Mouse (Mus musculus) layer of hippocampus, adult 11-12 months (tissue): ENCODE results near the gene Card11.
A peak's percentile ranks its signal among the peaks of the same experiment; 100 is the strongest.

ENCODE experiments used
- DNase-seq: peaks from one replicate; pipeline ENCODE4 v3.0.0; 2022; ENCODE audit warnings: low spot score

Card11 gene

DNA sequence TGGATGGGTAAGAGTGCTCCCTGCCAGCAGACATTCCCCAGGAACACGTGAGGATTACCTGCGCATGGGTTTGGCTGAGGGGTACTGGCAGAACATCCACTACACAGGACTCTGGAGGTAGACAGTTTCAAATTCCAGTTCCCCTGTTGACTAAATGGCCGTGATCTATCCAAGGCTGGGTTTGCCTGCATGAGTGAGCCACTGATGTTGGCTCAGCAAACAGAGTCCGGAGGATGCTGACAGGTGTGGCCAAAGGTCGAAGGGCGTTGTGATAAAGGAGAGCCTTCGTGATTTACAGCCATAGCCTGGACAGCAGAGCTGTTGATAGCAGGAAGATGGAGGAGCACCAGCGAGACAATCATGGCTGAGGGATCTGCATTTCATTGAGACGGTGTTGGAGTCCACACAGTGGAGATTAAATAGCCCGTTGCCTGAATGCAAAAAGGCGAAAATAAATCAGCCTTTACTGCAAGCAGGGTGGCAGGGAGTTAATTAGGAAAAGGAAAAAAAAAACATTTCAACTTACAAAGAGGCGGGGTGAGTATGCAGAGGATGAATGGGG is 147.9 kb downstream of the Card11 start:
- DNase-seq: no peak

DNA sequence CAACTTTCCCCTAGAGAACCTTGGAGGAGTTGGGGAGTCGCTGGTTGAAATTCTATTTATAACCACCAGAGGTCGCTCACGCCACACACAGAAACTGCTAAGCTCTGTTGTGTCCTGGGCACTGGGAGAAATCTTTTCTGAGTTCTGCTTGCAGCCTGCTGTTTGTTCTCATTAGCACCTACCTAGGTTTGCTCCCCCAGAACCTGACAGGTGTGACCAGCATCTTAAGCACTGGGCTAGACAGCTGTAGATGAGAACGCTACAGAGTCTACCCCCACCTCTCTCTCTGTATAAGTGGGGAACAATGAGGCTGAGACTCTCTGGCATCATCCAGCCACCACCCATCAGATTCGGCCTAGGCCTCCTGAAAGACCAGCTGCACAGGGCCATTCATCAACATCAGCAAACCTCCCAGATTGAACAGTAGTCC is 153.1 kb downstream of the Card11 start:
- peak; percentile 54 for DNase-seq

DNA sequence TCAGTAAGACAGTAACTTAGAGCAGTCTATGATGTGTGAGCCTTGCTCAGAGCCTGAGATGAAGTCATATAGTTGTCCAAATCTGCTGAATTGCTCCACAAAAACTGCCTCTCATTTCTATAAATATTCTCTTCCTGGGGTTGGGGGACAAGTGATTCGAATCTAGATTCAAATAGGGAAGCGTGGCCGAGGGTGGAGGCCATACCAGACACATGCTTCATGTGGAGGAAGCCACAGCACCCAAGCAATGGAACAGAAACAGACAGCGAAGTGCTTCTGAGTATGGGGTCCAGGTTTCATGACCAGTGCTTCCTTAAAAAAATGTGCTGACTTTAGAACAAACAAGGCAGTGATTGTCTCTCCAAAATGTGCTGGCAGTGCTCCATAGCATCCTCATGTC is 158.4 kb downstream of the Card11 start:
- DNase-seq: no peak

DNA sequence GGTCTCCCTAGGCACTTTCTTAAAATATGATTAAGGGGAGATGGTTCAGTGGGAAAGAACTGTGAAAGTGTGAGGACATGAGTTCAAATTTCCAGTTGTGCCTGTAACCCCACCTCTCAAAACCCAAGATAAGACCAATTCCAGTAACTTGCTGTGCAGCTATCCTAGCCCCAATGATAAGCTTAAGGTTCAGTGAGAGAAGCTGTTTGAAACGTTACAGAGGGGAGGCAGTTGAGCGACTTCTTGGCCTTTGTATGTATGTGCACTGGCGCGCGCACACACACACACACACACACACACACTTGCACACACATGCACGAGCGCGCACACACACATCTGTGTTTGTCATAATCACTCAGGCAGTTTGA is 169.3 kb downstream of the Card11 start:
- DNase-seq: no peak

DNA sequence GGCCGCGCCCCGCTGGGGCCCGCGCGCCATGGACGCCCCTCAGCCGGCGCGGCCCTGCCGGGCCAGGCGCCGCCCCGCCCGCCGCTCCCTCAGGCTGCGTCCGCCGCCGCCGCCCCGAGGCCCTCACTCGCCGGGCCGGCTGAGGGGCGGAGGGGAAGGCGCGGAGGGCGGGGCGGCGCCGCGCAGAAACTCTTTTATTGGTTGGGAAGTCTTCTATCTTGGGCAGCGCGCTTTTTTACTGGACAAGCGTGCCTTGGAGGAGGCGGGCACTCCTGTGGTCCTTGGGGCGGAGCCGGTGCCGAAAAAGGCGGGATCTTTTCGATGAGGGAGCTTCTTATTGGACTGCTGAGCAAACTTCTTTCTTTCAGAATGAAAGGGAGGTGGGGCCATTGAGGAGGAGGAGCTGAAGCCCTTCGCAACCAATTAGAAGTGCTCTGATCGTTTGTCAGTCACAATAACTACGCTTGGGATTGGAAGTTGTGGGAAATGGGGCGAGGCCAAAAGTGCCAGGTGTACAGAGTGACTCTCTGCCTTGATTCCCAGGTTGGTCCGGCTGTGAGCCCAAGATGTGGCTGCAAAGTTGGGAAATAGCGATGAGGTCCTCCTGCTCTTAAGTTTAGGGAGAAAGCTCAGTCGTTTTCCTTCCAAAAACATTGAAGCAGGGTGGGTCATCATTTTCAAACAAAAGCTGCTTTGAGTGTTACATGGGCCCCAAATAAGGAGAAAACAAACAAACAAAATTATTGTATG is 169.9 kb downstream of the Card11 start, which contains the start of gene Gna12:
Gna12 (minus strand) TSS at position 118 of the 750 bp plus-strand sequence.
- peak; percentile 98 for DNase-seq

DNA sequence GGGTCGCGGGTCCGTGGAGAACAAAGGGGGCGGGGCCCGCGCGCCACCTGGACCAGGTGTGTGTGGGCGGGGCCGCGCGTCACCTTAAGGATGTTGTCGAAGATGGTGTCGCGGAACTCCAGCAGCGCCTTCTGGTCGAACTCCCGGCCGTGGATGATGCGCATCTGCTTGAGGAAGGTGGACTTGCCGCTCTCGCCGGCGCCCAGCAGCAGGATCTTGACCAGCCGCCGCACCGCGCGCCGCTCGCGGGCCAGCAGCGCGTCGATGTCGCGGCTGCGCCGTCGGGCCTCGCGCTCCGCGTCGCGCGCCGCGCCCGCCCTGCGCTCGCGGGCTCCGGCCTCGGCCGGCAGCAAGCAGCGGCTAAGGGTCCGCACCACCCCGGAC is 170.5 kb downstream of the Card11 start:
- DNase-seq: peak; percentile 65

DNA sequence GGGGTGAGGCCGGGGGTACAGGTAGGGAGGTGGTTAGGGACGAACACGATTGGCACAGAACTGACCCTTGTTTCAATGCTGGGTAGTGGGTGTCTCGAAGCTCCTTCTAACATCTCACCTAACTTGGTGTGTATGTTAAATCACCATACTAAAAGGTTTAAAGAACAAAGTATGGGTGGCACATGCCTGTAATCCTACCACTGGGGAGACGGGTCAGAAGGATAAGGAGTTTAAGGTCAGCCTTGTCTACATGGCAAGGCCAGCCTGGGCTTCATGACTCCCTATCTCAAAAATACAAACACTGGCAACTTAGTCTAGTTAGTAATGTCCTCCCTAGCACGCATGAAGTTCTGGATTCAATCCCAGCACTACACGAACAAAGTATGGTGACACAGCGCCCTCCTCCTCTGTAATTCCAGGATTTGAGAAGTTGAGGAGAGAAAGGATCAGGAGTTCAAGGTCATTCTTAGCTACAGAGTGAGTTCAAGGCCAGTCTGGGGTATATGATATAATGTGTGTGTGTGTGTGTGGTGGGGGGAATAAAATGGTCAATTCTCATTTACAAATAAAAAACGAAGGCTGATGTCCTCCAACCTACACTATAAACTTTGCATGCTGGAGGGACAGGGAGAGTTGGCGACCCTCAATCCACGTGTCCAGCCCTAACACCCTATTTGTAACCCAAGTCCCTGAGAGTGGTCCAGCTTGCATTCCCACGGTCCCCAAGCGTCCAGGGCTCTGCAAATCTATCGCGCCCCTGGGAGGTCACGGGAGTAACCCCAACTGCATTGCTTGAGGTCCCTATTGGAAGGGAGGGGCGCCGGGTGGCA is 171.1 kb downstream of the Card11 start:
- DNase-seq: peak; percentile 60

DNA sequence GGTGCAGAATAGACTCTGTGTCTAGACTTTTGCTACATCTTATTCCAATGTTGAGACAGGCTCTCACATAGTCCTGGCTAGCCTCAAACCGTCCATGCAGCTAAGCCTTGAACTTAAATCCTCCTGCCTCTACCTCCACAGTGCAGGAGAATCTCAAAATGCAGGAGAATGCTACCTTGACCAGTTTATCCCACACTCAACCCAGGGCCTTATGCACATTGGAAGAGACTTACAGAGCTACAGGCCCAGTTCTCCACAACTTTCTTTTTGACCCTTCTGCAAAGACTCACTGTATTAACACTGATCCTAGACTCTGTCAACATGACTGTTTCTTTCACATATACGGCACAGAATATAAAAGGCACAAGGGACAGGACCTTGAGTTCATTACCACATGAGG is 172.0 kb downstream of the Card11 start:
- DNase-seq: no peak

DNA sequence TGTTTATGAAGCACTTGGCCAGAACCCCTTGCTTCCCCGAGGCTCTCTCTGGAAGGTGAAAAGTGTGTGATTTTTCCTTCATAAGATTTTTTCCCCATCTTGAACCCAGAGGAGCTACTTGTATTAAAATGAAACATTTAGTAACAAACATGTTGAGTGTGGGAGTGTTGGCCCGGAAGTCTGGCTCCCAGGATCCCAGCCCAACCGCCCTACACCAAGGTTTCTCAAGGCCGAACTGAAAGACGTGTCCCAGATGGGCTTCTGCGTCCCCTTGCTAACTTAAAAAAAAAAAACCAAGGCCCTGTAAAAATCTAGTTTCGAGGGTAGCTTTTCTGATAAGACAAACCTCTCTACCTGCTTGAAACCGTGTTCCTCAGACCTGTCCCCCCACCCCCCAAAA is 172.5 kb downstream of the Card11 start:
- DNase-seq: no peak

DNA sequence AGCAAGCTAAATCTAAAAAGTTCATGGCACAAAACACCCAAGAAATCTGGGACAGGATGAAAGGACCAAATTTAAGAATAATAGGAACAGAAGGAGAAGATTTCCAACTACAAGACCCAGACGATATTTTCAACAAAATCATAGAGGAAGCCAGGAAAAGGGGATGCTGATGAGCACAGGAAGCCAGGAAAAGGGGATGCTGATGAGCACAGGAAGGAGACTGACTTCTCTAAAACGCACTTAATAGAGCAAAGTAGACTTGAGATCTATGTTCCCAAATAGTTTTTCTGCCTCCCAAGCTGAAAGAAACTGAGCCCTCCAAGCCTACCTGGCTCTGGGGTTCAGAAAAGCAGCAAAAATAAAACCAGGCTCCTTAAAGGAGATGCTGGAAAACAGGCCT is 173.0 kb downstream of the Card11 start:
- DNase-seq: no peak

DNA sequence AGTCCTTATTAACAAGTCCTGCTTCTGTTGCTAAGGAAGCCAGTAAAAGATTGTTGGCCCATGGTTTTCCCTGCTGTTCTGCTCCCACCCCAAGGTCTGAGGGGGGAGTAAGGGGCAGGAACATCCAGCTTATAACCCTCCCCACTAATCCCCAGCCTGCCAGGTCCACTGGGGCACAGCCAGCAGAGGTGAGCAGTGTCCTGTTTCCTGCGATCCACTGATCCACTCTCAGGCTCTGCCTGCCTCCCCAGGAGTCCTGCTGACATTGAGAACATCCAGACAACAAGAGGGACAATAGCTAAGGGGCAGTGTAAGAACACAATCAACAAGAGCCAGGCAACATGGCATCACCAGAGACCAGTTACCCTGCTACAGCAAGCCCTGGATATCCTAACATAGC is 173.6 kb downstream of the Card11 start:
- DNase-seq: no peak

DNA sequence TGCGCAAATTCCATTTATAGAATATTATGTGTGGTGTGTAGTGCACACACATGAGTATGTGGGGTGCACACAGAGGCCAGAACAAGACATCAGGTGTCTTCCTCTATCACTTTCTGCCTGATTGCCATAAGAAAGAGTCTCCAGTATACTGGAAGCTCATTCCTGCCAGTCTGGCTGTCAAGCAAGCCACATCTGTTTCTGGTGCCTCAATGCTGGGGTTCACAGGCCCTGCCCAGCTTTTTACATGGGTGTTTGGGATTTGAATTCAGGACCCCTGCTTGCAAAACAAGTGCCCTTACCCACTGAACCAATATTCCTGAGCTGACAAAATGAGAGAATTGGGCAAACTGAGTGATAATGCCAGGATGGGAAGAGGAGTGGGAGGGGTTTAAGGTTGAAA is 174.3 kb downstream of the Card11 start:
- DNase-seq: no peak

DNA sequence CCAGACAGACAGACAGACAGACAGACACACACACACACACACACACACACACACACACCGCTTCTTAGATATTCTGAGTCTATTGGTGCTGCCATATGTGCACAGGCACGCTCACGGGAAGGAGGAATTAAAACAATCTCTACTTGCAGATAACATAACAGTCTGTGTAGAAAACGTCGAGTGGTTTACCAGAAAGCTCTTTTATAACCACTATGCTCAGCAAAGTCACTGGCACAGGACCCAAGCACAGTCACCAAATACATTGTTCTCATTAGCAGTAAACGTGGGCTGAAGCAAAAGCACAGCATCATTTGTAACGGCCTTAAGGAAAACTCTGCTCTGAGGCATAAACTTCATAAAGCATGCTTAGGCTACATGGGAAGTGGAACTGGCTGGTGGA is 176.3 kb downstream of the Card11 start:
- peak; percentile 57 for DNase-seq

DNA sequence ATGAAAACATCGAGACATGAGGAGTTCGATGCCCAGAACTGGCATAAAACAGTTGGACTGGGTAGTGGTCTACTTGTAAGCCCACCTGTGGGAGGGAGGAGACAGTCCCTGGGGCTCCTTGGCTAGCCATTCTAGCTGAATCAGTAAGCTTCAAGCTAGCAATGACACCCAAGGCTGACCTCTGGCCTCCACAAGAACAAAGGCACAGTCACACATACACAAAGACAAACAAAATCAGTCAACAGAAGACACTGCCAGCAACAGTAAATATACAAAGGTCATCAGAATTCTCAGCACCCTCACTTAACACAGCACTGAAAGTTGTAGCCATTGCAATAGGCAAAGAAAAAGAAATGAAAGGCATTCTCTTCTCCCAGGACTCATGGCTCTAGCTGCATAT is 177.0 kb downstream of the Card11 start:
- DNase-seq: no peak
